Mouse (Mus musculus) neutrophil, adult 65 days (primary cell): ENCODE data around the gene Zfp58. TPM values are rescaled to one million over a fixed set of nuclear protein-coding genes. Genes with fewer than 3 reads are reported as not detected.

ENCODE experiments used
- total RNA-seq: library from RNA; stranded (reverse); gene quantifications from 2 replicates; pipeline ENCODE4 v1.2.4, GENCODE M21; 2023

The Zfp58 gene
- 2.2 and 3.5 TPM in 2 replicates for total RNA-seq

DNA sequence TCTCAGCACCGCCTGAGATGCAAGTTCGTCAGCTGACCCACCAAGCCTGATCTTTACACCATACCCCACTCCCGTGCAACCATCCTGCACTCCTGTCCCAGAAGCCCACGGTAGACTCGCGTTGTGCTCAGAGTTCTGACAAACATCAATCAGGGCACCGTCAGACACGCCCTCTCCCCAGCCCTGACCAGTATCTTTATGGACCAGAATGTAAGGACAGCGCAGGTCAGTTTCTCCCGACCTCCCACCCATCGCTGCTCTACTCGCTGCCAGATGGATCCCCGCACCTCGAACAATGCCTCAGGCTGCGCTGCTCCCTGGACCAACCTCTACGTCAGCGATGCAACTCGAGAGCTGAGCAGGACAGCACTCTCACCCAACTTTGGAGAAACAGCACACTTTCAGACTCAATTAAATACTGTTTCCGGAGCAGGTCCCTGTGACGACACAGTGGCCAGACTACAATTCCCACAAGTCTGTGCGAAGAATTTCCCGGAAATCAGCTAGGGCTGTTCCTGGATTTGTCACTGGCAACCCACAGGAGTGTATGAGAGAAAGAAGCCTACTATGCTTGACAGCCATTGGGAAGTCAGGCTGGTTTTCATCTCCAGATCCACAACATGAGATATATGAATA, at the start of gene Zfp58:
Zfp58 (minus strand) TSS at position 472 of the 636 bp plus-strand sequence.

DNA sequence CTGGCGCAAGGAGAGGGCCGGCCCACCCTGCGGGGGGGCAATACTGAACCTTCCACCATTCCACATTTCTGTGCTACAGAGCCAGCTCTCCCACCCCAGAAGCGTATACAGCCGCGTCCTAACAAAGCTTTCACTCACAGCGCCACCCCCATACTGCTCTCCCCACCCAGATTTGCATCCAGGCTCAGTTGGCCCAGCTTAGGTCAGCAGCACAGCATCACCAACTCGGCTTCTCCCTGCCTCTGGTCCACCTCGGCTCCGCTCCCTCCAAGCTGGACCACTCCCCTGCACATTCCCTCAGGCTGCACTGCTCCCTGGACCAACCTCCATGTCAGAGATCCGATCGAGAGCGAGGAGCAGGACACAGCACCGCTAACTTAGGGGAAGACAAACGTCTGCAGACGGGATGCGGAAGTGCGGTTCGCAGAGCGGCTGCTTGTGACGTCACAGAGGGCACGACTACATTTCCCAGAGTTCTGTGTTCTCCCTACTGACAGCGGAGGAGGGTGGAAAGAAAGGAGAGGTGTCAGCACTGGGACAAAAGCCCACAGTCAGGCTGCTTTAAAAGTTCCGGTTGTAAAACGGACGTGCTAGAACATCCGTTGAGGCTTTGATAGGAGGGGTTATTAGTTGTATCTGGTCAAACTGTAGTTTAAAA, 25.5 kb upstream of the Zfp58 start, which contains the start of the genes Gm26965 and Zfp87:
Gm26965 (minus strand) TSS at position 399 of the 658 bp plus-strand sequence.
Zfp87 (minus strand) TSS at position 425 of the 658 bp plus-strand sequence.

DNA sequence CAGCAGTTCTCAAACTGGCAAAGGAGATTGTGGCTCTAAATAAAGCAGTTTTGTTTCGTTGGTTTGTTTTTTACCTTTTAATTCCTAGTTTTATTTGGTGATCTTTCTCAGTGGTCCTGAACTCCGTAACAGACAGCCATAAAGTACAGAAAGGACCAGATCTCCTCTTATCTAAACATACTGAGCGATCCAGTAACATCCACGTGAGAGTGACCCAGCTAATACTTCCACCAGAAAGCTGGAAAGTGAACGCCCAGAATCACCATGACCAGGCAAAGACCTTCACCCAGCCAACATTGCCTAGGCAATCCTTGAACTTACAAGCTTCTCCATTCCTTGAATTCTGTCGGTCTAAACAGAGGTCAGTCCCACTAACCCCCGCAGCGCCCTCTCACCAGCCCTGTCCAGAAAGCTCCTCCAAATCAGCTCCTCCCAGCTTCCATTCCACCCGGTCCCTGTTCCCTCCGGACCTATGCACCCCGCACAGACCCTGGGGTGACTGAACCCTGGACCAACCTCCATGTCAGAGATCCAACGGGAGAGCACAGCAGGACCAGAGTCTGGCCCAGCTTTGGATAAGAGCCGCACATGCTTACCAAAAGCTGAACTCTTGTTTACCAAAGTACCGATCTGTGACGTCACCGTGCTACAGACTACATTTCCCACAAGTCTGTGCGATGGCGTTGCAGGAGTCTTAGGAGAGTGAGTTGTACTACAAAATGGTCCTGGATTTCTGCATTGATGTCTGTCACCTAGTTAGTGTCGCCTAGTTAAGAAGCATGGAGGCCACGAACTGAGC, 16.5 kb downstream of the Zfp58 start, which contains the start of gene Zfp874b:
Zfp874b (minus strand) TSS at position 634 of the 799 bp plus-strand sequence.

DNA sequence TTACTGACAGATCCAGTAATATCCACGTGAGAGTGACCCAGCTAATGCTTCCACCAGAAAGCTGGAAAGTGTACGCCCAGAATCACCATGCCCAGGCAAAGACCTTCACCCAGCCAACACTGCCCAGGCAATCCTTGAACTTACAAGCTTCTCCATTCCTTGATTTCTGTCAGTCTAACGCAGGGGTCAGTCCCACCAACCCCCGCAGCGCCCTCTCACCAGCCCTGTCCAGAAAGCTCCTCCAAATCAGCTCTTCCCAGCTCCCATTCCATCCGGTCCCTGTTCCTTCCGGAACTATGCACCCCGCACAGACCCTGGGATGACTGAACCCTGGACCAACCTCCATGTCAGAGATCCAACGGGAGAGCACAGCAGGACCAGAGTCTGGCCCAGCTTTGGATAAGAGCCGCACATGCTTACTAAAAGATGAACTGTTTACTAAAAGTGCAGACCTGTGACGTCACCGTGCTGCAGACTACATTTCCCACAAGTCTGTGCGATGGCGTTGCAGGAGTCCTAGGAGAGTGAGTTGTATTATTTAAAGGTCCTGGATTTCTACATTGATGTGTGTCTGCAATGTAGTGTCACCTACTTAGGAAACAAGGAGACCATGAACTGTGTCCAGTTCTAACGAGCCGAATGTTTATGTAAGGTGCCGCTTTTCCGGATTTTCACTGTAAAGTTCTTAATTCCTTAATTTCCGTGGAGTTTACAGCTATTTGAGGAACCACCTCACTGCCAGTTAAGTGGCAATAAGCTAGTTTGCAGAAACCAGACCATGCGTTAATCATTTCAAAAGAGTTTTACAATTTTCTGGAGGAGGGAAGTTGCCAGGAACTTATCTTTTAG, 49.0 kb downstream of the Zfp58 start, which contains the start of gene Zfp874a:
Zfp874a (minus strand) TSS at position 453 of the 849 bp plus-strand sequence.

Other genes starting within 250 kb of the Zfp58 start
- 1.1 and 1.6 TPM in 2 replicates for gene Zfp458, start 222.1 kb downstream of the Zfp58 start, total RNA-seq
- gene Zfp457, start 194.1 kb downstream of the Zfp58 start, total RNA-seq, result 0.36 and 0.60 TPM in 2 replicates
- 4.2 and 7.0 TPM in 2 replicates for gene Zfp595, start 168.0 kb downstream of the Zfp58 start, total RNA-seq
- 2.2 TPM in 1 of 2 replicates, not detected in the other for gene Gm28044, start 140.0 kb downstream of the Zfp58 start, total RNA-seq
- 3.7 and 4.8 TPM in 2 replicates for gene Zfp953, start 139.9 kb downstream of the Zfp58 start, total RNA-seq
- gene Gm28041, start 124.8 kb downstream of the Zfp58 start, total RNA-seq, result 2.3 TPM in 1 of 2 replicates, not detected in the other
- gene Zfp456, start 124.7 kb downstream of the Zfp58 start, total RNA-seq, result 0.84 and 1.7 TPM in 2 replicates
- 4.1 and 4.7 TPM in 2 replicates for gene Zfp429, start 100.7 kb downstream of the Zfp58 start, total RNA-seq
- gene Zfp459, start 79.1 kb downstream of the Zfp58 start, total RNA-seq, result 0.16 TPM in 1 of 2 replicates, not detected in the other
- gene Zfp874a, start 48.9 kb downstream of the Zfp58 start, total RNA-seq, result 2.3 TPM in 2 replicates
- 4.4 and 8.0 TPM in 2 replicates for gene Zfp874b, start 16.3 kb downstream of the Zfp58 start, total RNA-seq
- not detected in 2 replicates for gene Gm26965, start 25.6 kb upstream of the Zfp58 start, total RNA-seq
- 7.5 and 8.5 TPM in 2 replicates for gene Zfp87, start 25.6 kb upstream of the Zfp58 start, total RNA-seq
- gene Zfp748, start 53.3 kb upstream of the Zfp58 start, total RNA-seq, result 2.6 and 4.2 TPM in 2 replicates
- 9.9 and 12.7 TPM in 2 replicates for gene Zfp729b, start 109.2 kb upstream of the Zfp58 start, total RNA-seq
- gene Gm49345, start 137.2 kb upstream of the Zfp58 start, total RNA-seq, result 2.8 and 3.4 TPM in 2 replicates
- 14.1 and 15.2 TPM in 2 replicates for gene Zfp729a, start 137.2 kb upstream of the Zfp58 start, total RNA-seq
- 3.5 and 5.1 TPM in 2 replicates for gene Zfp738, start 186.5 kb upstream of the Zfp58 start, total RNA-seq
- gene Zfp65, start 228.6 kb upstream of the Zfp58 start, total RNA-seq, result 3.6 and 4.3 TPM in 2 replicates